Mouse (Mus musculus): ENCODE measurements around the gene Ruvbl1. TPM values are rescaled to one million over a fixed set of nuclear protein-coding genes. Genes with fewer than 3 reads are reported as not detected.

Gene Ruvbl1
- total RNA-seq, 1 experiment from 2014 or later = 34.6 TPM

DNA sequence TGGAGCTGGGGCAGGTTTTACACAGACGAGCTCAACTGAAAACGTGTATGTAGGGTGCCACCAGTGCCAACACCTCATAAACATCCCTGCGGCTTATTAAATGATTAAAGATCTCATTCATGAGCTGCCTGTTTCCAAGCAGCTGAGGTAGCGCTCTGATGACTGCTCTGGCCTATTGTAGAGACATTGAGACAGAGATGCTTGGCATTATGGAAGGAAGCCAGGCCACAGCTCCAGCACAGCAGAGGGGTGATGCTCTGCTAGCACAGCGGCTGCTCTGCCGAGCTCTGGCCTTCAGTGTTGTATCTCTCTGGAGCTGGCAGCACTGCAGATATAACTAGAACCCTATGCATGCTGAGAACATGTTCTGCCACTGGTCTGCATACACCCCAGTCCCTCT, 28.5 kb downstream of the Ruvbl1 start:
- DNase-seq = no peak

DNA sequence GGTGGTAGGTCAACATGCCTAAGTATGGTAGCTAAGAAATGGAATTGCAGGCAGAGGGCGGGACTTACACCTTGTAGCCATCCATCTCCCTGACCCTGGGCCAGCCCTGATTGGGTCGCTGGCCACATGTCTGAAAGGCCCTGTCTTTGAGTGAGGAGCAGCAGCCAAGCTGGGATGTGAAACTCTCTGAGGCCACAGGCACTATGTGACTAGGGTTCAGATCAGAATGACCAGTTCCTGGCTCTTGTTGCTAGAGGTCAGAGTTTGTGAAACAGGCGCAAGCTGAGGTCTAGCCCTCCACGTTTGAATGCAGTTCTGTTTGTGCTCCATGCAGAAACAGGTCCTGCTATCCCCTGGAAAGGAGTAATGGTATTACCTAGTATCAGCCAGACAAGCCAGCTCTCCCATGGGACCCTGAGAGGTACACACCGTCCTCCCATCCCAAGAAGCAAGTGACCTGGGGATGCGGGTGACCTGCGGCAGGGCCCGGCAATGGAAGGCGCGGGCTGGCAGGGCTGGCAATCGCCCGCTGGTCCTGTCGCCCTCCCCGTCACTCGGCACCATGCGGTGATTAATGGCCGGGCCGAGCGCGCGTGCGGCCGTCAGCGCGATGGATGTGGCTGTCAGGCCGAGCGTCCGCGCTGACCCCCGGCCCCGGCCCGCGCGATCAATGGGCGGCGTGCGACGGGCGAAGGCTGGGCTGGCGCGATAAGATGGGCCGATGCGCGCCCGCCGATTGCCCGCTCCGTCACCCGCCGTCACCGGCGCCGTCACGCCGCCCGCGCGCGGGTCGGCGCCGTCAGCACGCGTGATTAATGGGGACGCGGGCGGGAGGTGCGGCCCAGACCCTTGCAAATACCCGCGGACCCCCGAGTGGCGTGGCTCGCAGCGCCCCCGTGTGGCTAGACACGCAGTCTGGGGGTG, 34.5 kb downstream of the Ruvbl1 start:
- peak; percentile 73 for DNase-seq

DNA sequence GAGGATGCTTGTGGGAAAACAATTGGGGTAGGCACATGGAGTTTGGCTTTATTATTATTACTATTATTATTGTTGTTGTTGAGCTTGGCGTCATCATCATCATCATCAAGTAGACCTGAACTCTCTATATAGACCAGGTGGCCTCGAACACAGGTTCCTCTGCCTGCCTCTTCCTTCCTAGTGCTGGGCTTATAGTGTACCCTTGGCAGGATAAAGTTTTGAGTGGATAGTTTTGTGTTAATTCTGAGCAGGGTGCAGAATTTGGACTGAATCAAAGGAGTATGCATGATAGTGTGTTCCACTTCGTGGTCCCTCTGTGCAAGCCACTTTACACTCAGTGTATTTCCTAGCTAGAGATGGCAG, 35.2 kb downstream of the Ruvbl1 start:
- DNase-seq = no peak

DNA sequence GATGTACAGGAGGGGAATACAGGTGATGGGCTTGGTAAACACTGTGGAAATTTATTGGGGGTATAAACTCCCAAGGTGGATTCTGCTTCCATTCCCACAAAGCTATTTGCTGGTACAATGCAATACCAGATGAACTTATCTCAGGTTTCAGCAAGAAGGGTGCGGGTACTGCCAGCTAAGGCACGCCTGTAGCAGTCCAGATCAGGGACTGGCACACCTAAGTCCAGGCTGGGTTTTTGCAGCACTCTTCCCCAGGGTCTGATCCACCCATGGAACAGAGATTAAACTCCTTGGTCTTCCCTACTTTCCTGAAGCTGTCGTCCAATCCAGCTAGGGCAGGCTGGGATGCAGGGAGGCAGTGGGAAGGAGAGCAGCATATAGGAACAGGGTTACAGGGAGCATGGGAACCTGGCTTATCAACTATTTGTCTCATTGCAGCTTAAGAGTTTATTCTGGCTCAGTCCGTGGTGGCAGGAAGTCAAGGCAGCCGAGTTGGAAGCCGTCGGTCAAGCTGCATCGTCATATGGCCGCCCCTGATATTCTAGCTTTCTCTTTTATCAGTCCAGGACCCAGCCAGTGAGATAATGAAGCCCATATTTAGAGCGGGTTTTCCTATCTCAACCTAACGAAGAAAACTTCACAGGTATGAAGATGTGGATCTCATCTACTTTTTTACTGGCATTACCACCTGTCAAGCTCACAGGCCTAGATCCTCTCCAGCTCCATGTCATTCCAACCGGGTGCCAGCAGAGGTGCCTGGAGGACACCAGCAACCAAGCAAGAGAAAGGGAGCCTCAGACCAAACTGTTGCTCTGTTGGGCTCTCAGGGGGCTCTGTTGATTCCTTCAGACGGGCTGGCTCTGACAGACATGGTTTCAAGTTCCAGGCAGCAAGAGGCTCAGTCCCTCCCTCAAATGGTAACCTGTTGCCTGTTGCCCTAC, 37.1 kb downstream of the Ruvbl1 start:
- no peak for DNase-seq

DNA sequence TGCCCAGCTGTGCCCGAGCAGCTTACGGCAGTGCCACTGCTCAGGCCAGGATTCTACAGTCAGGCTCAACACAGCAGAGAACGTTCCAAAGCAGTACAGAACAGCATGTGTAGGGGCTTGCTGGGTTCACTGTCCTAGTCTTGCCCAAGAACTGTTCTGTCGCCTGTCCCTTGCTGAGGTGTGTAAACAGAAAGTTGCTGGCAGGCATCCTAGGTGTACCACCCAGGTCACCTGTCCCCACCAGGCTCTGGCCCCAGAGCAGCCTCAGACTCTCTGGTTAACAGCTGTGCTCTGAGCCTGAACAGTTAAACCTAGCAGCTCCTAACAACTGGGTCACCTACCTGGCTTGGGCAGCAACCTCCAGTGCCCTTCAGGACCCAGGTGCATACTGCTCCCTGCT, 37.8 kb downstream of the Ruvbl1 start:
- DNase-seq = no peak

DNA sequence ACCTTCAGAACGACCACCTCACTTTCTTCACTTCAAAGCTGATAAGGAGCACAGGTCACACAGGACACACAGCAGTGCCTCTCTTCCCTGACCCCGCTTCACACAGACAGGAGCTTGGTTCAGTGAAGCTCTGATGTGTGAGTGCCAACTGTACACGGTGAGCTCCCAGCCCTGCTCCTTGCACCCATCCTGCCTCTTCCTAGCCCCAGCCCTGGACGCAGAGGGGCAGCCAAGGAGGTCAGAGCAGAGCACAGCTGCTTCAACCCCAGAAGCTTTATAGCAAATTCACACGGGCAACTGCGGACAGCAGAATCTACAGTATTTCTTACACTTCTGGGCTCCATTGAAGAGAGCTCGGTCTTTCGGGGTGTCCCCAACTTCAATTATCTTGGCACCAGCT, 48.8 kb downstream of the Ruvbl1 start:
- peak; percentile 3 for DNase-seq

DNA sequence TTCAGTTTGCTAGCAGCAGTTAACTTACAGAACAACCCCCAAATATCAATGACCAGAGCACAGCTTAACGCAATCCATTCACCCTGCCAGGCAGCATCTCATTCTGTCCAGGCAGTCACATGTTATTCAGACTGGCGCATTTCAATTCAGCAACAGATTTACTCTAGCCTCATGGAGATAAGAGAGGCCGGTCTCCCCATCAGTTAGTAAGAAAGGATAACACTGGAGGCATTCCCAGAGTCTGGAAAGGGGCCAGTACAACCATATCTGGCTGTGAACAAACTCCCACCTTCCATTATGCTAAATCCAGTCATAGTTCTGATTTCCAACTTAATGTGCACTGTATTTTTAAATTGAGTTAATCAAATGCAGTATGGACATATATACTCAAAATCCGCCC, 49.3 kb downstream of the Ruvbl1 start:
- DNase-seq = peak; percentile 3

DNA sequence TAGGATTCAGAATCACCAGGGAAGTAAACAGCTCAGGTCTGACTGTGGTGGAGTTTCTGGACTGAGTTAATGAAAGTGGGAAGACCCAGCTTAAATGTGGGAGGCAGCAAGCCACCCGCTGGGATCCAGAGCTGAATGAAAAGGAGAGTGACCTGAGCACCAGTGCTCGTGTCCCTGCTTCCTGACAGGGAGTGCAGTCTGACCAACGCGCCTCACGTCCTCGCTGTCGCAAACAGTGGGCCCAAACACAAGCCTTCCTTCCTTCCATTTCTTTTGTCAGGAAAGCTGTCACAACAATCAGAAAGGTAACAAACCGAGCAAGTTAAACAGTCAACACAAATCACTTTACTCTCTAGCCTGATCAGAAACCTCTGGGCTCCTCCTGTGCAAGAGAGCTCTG, 50.8 kb downstream of the Ruvbl1 start:
- DNase-seq = peak; percentile 1

DNA sequence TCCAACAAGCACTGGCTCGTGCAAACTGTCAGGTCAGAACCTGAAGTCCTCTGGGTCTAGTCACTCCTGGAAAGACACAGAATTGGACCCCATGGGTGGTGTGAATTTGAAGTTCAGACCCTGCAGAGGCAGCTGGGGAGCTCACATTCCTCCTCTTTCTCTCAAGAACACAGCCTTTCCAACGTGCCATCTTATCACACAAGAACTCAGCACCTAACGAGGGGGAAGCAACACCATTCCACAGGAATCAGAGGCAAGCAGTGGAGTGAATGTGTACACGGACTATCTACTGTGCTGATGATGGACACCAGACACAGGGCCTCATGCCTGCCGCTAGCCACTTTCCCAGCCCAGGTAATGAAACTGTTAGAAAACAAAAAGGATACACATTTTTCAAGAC, 51.5 kb downstream of the Ruvbl1 start:
- DNase-seq = peak; percentile 1

DNA sequence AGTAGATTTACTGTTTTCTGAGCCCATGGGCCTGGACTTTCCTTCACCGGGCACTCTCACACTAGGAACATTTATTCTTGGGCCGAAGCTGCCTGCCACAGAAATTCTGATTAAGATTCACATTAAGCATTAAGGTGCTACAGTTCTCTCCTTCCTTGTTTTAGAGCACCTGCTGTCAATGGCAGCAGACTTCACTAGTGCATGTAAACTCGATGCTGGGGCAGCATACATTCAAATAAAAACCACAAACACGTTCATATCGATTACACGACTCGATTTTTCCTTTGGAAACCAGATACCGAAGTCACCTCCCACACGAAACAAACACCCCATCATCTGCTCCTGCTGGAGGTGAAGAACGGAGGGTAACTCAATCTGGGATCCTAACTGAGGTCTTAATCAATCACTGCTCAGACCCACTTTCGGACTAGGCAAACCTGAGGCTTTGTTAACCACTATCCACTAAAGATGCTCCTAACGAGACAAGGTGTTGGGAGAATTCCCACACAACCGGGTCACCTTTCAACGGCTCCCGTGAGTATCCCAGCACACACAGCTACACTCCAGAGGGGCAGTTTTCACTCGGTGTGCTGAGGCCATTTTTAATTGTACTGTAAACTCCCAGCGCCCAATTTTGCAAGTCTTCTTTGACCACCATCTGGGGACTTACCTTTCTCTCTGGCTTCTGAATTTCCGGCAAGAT, 52.6 kb downstream of the Ruvbl1 start:
- DNase-seq = peak; percentile 11

DNA sequence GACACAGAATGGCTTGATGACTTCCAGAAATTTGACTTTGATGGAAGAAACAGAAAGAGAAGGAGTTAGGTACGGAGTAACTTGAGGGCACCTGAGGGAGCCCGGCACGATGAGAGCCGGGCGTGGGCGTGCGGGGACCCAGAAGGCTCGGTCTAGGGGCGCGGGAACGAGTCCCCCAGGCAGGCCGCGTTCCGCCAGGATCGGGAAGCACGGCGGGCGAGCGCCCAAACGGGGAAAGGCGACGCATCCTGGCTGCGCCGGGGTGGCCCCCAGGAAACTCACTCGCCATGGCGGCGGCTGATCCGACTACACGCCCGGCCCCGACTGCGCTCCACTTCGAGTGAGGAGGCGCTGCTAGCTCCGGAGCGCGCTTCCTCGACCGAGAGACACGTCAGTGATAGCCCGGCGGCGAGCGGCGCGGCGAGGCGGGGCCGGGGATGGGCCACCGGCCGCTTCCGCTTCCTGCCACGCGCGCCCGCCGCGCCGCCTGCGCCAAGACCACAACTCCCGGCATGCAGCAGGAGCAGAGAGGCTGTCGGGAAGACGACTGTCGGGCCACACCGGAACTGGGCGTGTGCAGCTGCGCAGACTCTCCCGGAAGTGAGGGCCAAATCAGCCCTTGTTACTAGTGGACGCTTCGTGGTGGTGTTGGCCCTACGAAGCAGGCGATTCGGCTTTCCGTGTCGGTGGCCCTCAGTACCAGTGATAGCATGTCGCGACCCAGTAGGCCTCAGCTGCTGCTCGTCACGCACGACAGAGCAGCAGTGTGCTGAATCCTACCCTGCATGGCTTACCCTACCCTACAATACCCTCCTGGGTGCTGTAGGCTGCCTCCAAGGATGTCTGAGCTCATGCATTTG, 53.4 kb downstream of the Ruvbl1 start, which contains the start of gene Sec61a1:
TSS of gene Sec61a1 (minus strand) at position 502 of the 860 bp plus-strand sequence.
- DNase-seq = peak; percentile 97

DNA sequence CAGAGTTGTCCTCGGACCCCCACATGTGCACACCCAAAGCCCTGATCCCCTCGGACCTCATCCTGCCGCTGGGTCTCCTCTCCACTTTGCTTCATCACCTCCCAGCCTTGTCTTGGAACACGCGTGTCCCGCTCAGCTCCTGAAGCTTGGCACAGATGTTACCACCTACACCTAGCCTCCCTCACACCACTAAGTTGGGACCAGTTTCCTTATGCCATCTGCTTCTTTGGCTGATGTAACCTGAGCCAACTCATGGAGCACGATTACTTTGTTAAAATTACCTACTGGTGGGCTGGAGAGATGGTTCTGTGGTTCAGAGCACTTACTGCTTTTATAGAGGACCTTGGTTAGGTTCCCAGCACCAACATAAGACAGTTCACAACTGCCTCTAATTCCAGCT, 56.6 kb downstream of the Ruvbl1 start:
- no peak for DNase-seq

DNA sequence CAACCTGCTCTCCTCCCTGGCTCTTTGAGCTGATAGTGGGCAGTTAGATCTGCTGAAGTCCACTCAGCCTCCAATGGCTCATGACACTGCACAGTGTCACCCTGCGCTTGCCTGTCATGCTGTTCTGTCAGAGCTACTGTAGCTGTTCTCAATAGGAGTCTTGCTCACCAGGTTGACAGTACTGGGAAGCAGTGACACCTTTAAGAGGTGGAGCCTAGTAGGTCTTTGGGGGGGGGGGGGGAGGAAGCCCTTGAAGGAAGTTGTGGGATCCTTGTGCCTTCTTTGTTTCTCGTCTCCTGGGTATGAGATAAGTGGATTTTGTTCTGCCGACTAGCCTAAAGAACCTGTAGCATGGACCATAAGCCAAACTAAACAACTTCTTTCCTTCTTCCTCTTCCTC, 57.4 kb downstream of the Ruvbl1 start:
- no peak for DNase-seq

DNA sequence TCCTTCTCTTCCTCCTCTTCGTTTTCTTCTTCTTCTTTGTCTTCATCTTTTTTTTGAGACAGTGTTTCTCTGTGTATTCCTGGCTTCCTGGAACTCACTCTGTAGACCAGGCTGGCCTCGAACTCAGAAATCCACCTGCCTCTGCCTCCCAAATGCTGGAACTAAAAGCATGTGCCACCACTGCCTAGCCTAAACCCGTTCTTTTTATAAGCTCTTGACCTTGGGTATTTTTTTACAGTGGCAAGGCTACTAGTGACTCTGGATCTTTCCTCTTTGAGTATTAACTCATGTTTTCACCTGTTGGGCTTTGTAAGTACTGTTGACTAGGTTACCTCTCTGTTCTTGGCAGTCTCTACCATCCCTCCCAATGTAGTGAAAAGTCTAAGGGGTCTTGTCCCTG, 57.8 kb downstream of the Ruvbl1 start:
- DNase-seq = no peak

DNA sequence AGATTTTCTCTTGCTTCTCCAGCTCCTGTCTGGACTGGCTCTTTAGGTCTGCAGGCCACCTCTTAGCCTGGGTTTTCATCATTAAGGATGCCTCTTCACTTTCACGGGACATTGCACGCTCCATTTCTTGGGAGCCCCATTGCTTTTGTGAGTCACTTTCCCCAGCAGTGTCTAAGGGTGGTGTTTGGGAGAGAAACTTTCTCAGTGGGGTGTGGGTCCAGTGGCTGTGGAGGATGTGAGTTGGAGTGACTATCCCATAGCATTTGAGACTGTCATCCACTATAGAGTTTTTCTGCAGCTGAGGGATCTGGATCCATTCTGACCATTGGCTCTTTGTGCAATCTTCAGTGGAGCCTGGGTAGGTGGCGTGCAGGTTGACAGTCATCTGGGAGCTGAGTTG, 58.2 kb downstream of the Ruvbl1 start:
- DNase-seq = no peak

DNA sequence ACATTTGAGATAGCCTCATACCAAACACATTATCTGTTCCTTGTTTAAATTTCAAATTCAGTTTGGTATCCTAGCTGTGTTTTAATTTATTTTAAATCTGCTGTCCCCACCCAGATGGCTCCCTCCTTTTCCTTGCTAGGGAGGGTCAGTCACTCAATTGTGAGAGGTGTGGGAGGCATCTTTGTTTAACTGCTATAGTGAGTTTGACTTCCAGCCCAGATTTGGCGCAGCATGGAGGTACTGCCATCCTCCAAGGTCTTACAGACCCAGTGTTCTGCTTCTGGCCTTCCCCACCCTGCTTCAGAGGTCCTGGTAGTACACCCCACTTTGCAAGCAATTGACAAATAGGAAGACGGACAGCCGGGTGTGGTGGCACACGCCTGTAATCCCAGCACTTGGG, 58.8 kb downstream of the Ruvbl1 start:
- DNase-seq = no peak

DNA sequence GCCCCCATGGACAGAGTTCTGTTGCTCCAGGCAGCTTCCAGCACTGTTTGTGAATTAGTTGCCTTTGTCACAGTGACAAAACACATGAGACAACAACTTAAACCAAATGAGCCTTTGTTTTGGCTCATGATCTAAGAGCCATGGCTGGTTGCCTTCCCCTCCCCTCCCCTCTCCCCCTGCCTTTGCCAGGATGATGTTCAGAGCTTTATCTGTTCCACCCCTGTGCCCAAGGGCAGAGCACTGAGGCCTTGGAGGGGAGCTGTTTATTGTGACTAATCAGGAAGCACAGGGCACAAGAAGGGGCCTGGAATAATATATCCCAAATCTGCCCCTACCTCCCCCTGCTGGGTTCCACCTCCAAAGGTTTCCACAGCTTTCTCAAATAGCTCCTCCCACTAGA, 65.1 kb downstream of the Ruvbl1 start:
- DNase-seq = peak; percentile 83

DNA sequence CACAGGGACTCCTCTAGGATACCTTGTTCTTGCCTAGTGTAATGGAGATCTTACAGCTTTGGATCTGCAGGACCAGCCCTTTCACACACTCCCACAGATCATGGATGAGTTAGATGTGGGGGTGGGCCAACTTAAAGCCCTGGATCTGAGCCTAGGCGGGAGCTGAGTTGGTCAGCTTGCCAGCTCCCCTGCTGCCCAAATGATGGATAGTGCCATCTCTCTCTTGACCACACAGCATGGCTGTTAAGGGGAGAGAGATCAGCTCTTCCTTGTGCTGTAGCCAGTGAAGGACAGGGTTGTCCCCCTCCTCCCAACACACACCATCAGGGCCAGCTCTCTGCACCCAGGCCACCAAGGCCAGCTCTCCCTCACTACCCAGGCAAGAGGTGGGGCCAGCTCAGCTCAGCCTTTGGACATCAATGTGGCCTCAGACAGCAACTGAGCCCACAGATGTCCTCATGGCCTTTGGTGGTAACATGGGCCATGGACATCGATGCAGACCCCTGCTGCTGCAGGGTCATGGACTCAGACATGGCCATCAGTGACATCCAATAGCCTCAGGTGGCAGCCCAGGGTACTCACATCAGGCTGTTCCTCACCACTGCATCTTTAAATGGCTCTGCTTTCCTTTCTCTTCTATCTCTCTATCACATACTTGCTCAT, 75.0 kb downstream of the Ruvbl1 start:
- peak; percentile 67 for DNase-seq

DNA sequence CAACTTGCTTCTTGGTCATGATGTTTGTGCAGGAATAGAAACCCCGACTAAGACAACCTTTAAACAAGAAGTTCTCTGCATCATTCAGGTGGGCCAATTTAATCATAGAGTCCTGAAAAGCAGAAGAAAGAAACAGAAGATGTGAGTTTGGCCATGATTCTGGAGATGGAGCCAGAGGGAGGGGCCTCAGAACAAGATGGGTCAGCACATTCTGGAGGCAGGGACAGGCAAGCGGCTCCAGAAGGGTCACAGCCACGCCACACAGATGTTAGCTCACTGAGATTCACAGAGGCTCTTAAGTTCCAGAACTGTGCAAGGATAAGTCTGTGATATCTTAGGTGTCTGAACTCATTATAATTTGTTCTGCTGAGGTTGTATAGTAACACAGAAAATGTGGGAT, 79.0 kb downstream of the Ruvbl1 start:
- DNase-seq = no peak

DNA sequence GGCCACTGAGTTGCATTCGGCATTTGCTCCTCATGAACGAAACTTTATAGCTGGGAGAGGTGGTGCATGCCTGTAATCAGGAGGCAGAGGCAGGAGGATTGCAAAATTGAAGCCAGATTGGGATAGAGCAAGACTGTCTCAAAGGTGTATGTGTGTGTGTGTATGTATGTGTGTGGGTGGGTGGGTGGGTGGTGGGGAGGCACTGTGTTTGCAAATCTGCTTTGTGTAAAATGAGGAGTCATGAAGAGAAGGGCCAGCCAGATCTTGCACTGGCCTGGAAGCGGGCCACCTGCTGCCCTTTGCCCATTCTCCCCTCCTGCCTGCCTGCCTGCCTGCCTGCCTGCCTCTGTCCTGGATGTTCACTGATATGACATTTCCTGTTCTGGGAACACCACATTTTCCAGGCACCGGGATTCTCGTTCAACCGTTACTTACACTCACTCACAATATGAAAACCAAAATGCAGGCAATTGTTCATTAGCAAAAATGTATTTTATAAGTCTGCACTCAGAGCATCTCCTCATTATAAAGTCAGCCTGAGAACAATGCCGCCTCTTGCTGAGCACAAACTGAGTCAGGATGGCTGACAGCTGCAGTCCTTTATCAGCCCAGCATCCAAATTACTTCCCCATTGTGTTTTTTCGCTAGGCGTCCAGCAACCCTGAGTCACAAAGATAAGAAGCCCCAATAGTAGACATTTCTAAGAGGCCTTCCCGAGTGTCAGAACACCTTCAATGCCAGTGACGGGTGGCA, 79.6 kb downstream of the Ruvbl1 start:
- no peak for DNase-seq
